Mouse (Mus musculus): ENCODE measurements around the gene Best1.

GRCm38 (mm10) chr19:10042232-10042631, 40.8 kb upstream of the Best1 start:
- TF ChIP-seq CTCF (IDR thresholded peaks at IDR 0.05; ENCODE audit: borderline replicate concordance, insufficient read depth, low read length), result no peak
- peak; percentile 39; the same call in 1 of the 2 replicates for TF ChIP-seq POLR2A (IDR thresholded peaks at IDR 0.05; ENCODE audit: low read depth, low read length)
